Mouse (Mus musculus): ENCODE measurements around the gene Ube2q1. TPM values are rescaled to one million over a fixed set of nuclear protein-coding genes. Genes with fewer than 3 reads are reported as not detected.

The Ube2q1 gene
- total RNA-seq, 2 experiments from 2014 or later = 12.5 to 13.7 TPM

DNA sequence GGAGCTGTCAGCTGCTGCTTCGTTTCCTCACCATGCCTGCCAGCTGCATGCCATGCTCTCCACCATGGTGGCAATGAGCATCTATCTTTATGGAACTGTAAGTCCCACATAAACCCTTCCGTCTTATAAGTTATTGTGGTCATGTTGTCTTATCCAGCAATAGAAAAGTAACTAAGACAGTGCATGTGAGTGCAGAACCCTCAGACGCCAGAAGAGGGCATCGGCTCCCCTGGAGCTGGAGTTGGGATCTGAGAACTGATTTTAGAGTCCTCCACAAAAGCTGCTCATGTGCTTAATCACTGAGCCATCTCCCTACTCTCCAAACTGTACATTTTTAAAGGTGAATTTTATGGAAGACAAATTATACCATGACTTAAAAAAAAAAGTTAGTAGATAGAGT, 43.6 kb downstream of the Ube2q1 start:
- intact Hi-C loops (cut with DNase I) = loop anchor here (2.0 kb wide), 1 partner anchor 42 kb away; no protein-coding TSS in a partner anchor
- DNase-seq = peak; percentile 21 to 34

DNA sequence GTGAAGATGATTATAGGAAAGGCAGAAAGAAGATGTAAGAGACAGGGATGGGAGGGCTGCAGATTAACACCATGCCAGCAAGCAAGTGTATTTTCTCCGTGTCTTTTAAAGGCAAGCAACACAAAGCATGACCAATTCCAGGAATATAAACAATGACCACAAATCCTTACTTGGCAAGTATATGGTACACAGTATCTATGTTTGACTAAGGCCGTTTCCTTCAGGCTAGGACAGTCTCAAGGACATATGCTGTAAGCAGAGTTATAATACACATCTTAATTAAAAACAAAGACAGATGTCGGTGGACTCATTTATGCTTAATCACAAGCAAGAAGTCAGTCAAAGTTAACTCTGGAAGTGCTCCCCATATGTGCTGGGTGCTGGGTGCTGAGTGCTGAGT, 45.2 kb downstream of the Ube2q1 start:
- intact Hi-C loops (cut with DNase I) = no loop called here
- no peak for DNase-seq

DNA sequence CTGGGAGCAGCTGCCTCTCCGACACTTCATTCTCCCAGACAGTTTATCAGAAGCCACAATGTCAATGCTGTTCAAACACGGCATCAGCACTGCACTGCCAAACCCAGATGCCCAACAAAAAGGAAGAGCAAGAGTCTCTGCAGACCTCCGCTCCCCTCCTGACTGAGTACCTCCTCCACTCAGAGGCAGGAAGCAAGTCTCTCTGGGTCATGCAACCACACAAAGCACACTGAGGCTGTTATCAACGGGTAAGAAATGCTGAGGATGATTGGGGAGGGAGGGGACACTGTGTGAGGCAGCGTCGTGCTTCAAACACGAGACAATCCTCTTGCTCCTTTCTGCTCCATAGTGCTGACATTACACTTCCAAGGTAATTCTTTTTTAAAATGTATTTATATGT, 46.5 kb downstream of the Ube2q1 start:
- intact Hi-C loops (cut with DNase I) = no loop called here
- DNase-seq = no peak

DNA sequence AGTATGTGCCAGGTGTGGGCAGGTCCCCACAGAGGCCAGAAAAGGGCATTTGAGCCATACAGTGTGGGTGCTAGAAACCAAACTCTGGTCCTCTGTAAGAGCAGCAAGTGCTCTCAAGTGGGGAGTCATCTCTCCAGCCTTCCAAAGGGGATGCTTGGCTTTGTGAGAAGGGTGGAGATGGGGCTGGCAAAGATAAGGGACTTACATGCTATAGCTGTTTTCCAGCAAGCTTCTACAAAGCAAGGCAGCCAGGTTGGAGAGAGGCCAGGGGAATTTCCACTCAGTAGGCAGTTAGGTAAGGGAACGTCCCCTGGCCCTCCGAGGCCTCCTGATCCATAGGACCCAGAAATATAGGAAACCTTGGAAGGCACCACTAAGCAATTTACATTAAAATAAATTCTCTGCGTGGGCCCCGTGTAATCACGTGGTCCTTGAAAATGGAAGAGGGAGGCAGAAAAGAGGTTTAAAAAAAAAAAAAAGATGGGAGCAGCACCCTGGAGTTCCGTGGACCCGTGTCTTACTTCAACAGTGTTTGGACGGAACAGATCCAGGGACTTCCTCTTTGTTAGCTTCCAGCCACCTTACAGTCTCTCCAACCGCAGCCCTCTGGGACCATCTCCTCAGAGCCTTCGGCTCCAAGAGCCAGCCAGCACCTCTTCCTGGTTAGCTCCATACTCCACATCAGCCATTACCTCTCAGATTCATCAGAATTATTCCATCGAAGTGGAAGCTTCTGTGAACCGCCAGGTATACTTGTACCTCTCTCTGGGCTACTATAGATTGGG, 47.1 kb downstream of the Ube2q1 start:
- DNase-seq = no peak
- intact Hi-C loops (cut with DNase I) = no loop called here

DNA sequence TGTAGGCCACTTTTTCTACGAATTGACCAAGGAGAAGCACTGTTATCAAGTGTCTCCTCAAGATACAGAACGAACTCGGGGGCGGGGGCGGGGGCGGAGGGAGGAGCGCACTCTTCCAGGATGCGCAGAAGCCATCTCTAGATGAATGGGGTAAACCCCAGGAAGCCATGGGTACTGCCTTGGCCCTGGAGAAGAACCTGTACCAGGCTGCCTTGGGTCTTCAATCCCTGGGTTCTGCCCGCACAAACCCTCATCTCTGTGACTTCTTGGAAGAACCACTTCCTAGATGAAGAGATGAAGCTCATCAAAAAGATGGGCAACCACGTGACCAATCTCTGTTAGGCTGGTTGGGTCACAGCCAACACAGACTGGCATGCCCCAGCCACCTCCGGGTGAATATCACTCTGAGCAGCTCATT, 47.7 kb downstream of the Ube2q1 start:
- intact Hi-C loops (cut with DNase I) = no loop called here
- no peak for DNase-seq

DNA sequence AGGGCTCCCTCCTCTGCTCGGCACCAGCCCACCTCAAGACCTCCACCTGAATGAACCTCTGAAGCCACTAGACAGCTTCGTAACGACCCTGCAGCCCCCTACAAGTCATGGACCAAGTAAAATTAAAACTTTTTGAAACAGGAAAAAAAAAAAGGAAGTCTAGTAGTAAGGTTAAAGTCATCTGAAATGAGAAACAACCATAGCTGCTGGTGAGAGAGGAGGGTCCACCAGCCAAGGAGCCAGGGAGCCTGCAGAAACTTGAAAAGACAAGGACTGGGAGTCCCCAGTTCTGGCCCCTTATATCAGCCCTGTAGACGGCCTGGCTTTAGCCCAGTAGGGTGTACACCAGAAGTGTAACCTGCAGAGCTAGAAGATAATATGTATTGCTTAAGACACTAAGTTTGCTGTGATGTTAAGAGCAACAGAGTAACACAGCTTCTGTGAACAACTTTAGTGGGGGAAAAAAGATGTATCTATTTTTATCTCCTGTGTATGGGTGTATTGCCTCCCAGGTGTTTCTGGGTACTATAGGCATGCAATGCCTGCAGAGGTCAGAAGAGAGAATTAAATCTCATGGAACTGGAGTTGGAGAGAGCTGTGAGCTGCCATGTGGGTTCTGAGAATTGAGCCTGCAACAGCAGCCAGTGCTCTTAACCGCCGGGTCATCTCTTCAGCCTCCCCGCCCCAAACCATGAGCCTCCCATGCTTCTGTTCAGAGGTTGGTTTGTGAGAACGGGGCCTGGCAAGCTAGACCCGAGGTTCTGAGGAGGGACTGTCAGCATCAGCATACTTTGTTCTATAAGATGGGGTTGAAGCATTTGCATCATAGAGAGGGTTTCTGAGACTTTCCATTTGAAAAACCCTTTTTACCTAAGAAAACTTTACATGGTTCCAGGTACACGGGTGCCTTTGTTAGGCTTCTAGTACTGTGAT, 48.4 kb downstream of the Ube2q1 start:
- no peak for DNase-seq
- intact Hi-C loops (cut with DNase I) = no loop called here

DNA sequence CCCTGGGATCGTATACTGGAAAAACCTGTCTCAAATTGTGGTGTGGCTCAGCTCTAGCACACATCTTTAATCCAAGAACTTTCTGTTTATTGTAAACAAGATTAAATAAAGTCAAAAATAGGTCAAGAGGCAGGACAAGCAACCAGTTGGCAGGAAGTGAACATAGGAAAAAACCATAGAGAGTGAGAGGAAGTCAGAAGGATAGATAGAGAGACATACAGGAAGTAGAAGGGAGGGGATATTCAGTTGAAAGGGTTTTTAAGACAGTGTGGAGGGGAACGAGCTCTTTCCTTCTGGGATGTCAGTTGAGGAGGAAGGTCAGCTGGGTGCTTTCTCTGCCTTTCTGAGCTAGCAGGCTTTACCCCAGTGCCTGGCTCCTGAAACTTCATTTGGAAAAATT, 50.2 kb downstream of the Ube2q1 start:
- intact Hi-C loops (cut with DNase I) = no loop called here

DNA sequence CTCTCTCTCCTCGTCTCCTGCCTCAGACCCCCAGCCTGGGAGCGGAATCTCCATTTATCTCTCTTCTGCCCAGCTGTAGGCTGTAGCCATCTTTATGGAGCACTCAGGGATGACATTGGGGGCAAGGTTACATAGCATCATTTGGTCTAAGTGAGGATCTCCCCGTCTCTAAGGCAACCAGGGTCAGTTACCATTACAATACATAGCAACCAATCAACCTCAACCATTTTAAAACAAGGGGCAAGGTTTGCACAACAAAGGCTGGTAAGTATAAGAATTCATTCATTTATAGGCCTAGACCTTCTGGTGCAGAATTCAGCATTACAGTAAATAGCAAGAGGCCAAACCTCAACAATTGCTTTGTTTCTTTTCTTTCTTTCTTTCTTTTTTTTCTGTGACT, 52.9 kb downstream of the Ube2q1 start:
- no peak for DNase-seq
- intact Hi-C loops (cut with DNase I) = no loop called here

More for the DNA sequence above, 50.2 kb downstream of the Ube2q1 start:
- no peak for DNase-seq

DNA sequence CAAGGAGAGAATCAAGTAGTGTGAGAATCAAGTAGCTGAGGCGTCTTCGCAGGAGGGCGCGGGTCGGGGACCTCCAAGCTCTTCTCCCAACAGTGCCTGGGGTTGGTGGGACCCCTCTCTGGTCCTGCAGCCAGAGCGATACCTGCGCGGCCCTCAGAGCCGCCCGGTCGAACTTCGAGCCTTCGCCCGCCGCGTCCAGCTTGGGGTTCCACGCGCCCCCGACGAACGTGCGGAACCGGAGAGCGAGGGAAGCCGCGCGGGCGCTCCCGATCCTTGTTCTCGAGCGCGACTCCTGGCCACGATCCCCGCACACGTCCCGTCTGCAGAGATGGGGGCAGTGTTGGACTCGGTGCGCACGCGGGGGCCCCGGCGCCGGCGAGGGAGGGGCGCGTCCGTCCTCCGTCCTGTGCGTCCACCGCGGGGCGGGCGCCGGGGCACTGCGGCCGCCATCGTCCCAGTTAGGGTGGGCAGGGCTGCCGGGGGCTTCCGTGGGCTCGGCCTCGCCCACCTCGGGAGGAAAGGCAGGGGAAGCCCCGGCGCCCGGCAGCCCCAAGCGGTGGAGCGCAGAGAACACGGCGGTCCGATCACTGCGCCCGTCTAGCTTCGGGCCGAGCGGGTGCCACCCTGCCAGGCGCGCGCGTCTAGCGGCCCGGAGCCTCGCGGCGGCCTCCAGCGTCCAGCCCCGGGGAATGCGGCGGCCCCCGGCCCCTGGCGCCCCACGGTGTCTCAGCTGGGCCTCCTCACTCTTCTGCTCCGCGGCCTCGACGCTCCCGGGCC, 57.6 kb downstream of the Ube2q1 start, which contains the start of gene She:
TSS of gene She (plus strand) at position 556 of the 777 bp plus-strand sequence.
- intact Hi-C loops (cut with DNase I) = no loop called here
- DNase-seq = peak in 1 of 2 experiments; percentile 35

Other genes with a start within 250 kb of the Ube2q1 start
- gene Adar, start 58.6 kb upstream of the Ube2q1 start, total RNA-seq (2021) = 1 to 10 TPM; 3.2 to 3.3 TPM
- gene Chrnb2, start 9.0 kb upstream of the Ube2q1 start, total RNA-seq (2021) = under 1 TPM; 0.08 to 0.10 TPM
- gene She, start 57.8 kb downstream of the Ube2q1 start, total RNA-seq (2021) = 1 to 10 TPM; 3.7 to 4.6 TPM
- gene Il6ra, start 139.6 kb downstream of the Ube2q1 start, total RNA-seq (2021) = 1 to 10 TPM; 4.4 to 4.8 TPM
- gene Atp8b2, start 189.9 kb downstream of the Ube2q1 start, total RNA-seq (2021) = 10 to 100 TPM; 12.5 to 15.3 TPM
- 10 to 100 TPM; 41.9 to 49.5 TPM for gene Hax1, start 225.2 kb downstream of the Ube2q1 start, total RNA-seq (2021)

Measured in gastrocnemius, postnatal 36 days (tissue).